Mouse (Mus musculus) forelimb bud, embryonic 11.5 days (tissue): Measurements from ENCODE around the gene Ripor3.

ENCODE experiments used
- DNase-seq: peaks from one replicate; pipeline ENCODE4 v3.0.0-alpha.2; 2012; ENCODE audit warnings: low read depth, low spot score

The Ripor3 gene

DNA sequence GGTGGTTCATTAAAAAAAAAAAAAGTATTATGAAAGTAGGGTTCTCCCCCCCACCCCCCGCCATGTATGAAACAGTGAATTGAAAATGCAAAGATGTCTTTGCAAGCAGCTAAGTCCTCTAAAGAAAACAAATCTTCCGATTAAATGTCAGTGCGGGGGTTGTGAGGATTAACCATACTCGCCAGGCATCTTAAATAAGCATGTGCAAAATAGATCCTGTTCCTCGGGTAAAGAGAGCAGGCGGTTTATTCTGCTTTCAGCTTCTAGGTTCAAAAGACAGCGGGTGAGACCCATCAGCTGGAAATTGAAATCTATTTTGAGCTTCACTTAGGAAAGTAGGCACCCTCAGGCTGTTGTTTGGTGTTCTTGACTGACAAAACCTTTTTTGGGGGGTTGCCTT, 77.0 kb downstream of the Ripor3 start:
- DNase-seq, result no peak

DNA sequence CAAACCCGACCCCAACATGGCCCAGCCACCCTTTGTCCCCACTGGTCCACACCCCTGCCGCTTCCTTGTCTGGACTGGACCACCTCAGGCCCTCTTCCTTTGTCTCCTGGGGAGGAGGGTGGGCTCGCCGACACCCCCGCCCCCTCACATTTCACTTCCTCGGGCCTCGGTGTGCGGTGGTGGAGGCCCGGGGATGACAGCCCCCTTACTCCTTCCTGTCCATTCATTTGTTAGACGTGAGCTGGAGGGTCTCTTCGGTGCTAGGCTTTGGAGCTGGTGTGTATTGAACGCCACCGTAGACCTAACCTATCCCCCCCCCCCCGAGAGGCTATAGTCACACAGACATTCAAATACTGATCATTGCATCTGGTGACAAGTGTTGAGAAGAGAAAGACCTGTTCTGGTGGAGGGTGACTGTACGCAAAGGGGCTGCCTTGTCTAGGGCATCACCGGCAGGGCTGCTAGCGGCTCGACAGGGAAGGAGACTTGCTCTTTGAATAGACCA, 77.6 kb downstream of the Ripor3 start:
- DNase-seq, result no peak

DNA sequence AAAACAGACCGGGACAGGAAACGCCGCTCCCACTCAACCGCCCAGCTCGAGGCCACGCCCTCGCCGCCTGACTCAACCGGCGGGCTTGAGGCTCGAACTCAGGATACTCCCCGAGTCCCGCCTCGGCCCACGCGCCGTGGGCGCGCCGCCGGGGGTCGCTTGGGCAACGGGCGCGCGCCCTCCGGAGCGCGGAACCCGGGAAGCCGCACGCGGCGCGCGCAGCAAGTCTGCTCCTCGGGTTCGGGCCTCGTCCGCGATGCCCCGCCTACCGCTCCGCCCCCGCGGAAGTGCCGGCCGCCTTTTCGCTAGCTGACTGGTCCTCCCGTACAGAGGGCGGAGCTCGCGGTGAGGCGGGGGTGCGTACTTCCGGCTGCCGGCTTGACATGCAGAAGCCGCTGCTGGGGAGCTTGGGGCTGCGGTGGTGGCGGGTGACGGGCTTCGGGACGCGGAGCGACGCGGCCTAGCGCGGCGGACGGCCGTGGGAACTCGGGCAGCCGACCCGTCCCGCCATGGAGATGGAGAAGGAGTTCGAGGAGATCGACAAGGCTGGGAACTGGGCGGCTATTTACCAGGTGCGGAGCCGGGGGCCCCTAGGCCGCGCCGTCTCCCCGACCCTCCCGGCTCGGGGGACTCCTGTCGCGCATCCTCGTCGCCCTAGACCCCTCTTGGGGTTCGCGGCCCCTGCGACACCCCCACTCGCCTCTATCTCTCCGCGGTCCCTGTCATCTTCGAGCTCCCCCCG, 78.3 kb downstream of the Ripor3 start, which contains the start of gene Ptpn1:
Gene Ptpn1, plus strand, starts transcription at position 73 of the 742 bp plus-strand sequence.
- DNase-seq, result peak; percentile 93

DNA sequence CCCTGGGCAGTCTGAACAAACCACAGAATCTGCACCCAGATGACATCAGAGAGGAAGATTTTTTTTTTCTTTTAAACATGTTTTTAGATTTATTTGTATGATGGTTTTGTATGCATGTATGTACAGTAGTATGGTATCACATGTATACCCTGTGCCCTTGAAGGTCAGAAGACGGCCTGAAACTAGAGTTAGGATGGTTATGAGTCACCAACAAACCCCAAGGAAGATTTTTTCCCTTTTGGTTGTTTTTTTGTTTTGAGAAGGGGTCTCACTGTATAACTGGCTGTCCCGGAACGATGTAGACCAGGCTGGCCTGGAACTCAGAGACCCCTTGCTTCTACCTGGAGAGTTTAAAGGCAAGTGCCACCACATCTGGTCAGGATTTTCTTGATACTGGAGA, 79.4 kb downstream of the Ripor3 start:
- no peak for DNase-seq
